Mouse (Mus musculus) erythroblast, embryonic 14.5 days (primary cell): Measurements from ENCODE around the gene Ngf. TPM values are rescaled to one million over a fixed set of nuclear protein-coding genes. Genes with fewer than 3 reads are reported as not detected.

ENCODE experiments used
- H3K27me3 ChIP-seq: 2 replicates; pipeline ENCODE4 v1.6.1; 2012; ENCODE audit warnings: inconsistent platforms; ENCODE audit not compliant: control insufficient read depth
- H3K36me3 ChIP-seq: 2 replicates; pipeline ENCODE4 v1.6.1; 2012; ENCODE audit warnings: mild to moderate bottlenecking, inconsistent platforms; ENCODE audit not compliant: control insufficient read depth
- H3K4me1 ChIP-seq: 2 replicates; pipeline ENCODE4 v1.6.1; 2012; ENCODE audit warnings: inconsistent platforms; ENCODE audit not compliant: control insufficient read depth
- H3K4me3 ChIP-seq: replicated peaks from 2 replicates; pipeline ENCODE3; 2012; ENCODE audit warnings: moderate library complexity, mild to moderate bottlenecking, inconsistent platforms
- H3K9me3 ChIP-seq: 2 replicates; pipeline ENCODE4 v1.6.1; 2012; ENCODE audit warnings: low read length, inconsistent platforms, mixed read lengths; ENCODE audit not compliant: control insufficient read depth
- GATA1 ChIP-seq: IDR thresholded peaks from 2 replicates; pipeline ENCODE4 v1.6.1; 2012; ENCODE audit warnings: low read length, inconsistent platforms, mixed read lengths
- TAL1 ChIP-seq: IDR thresholded peaks from 3 replicates; pipeline ENCODE4 v1.6.1; 2012; ENCODE audit warnings: low read length, inconsistent platforms, mixed read lengths
- polyA plus RNA-seq: library from polyadenylated mRNA; stranded (reverse); fragments of >175 nt; gene quantifications from 2 replicates; pipeline ENCODE4 v1.2.3, GENCODE M21; 2012

Gene Ngf
- polyA plus RNA-seq, 1 experiment = not detected

GRCm38 (mm10) chr3:102525856-102526255, 56.1 kb downstream of the Ngf start:
- no peaks in the 10 kb centered on the region for H3K36me3 ChIP-seq
- no peak overlapping the region for H3K4me3 ChIP-seq
- no peaks in the 10 kb centered on the region for H3K9me3 ChIP-seq
- no peak for TF ChIP-seq GATA1
- TF ChIP-seq TAL1 = no peak
- H3K27me3 ChIP-seq = no peaks in the 10 kb centered on the region
- H3K4me1 ChIP-seq = no peaks in the 10 kb centered on the region

GRCm38 (mm10) chr3:102526481-102526880, 56.8 kb downstream of the Ngf start:
- no peaks in the 10 kb centered on the region for H3K4me1 ChIP-seq
- TF ChIP-seq GATA1 (no peak), TAL1 (no peak)
- no peaks in the 10 kb centered on the region for H3K36me3 ChIP-seq
- H3K4me3 ChIP-seq = no peak overlapping the region
- H3K9me3 ChIP-seq = no peaks in the 10 kb centered on the region
- no peaks in the 10 kb centered on the region for H3K27me3 ChIP-seq

GRCm38 (mm10) chr3:102534744-102535143, 65.0 kb downstream of the Ngf start:
- TF ChIP-seq TAL1 = no peak
- TF ChIP-seq GATA1 = no peak
- no peaks in the 10 kb centered on the region for H3K27me3 ChIP-seq

GRCm38 (mm10) chr3:102543646-102544045, 73.9 kb downstream of the Ngf start:
- H3K27me3 ChIP-seq = no peaks in the 10 kb centered on the region
- H3K4me1 ChIP-seq = no peaks in the 10 kb centered on the region
- TF ChIP-seq GATA1 (no peak), TAL1 (no peak)
- H3K36me3 ChIP-seq = no peaks in the 10 kb centered on the region
- no peak overlapping the region for H3K4me3 ChIP-seq
- H3K9me3 ChIP-seq = peaks cover 5% of the 10 kb centered on the region; the same call in 1 of the 2 replicates

More at GRCm38 (mm10) chr3:102534744-102535143, 65.0 kb downstream of the Ngf start:
- H3K4me1 ChIP-seq = no peaks in the 10 kb centered on the region
- no peak overlapping the region for H3K4me3 ChIP-seq
- 0 out of 2 replicates have a peak, but pooled peaks cover 2% of the 10 kb centered on the region for H3K9me3 ChIP-seq
- H3K36me3 ChIP-seq = no peaks in the 10 kb centered on the region

- H3K4me1 ChIP-seq = no peaks in the 10 kb centered on the region
- H3K9me3 ChIP-seq = peaks cover 8% of the 10 kb centered on the region; the same call in 1 of the 2 replicates
- TF ChIP-seq TAL1 = no peak
- no peaks in the 10 kb centered on the region for H3K36me3 ChIP-seq
- no peak overlapping the region for H3K4me3 ChIP-seq
- no peaks in the 10 kb centered on the region for H3K27me3 ChIP-seq
These were observed 77.8 kb downstream of the Ngf start for GRCm38 (mm10) chr3:102547536-102547935.

GRCm38 (mm10) chr3:102553935-102554670, 84.4 kb downstream of the Ngf start:
- H3K4me1 ChIP-seq = no peaks in the 10 kb centered on the region
- TF ChIP-seq GATA1 (no peak), TAL1 (no peak)
- H3K4me3 ChIP-seq = no peak overlapping the region
- H3K9me3 ChIP-seq = peaks cover 3% of the 10 kb centered on the region; the same call in 1 of the 2 replicates
- no peaks in the 10 kb centered on the region for H3K36me3 ChIP-seq
- no peaks in the 10 kb centered on the region for H3K27me3 ChIP-seq

- H3K27me3 ChIP-seq = no peaks in the 10 kb centered on the region
These were observed 86.4 kb downstream of the Ngf start for GRCm38 (mm10) chr3:102556108-102556507.

GRCm38 (mm10) chr3:102556645-102557044, 86.9 kb downstream of the Ngf start:
- Histone ChIP-seq H3K36me3 (no peaks in the 10 kb centered on the region), H3K27me3 (no peaks in the 10 kb centered on the region), H3K9me3 (peaks cover 3% of the 10 kb centered on the region; the same call in 1 of the 2 replicates), H3K4me3 (no peak overlapping the region), H3K4me1 (no peaks in the 10 kb centered on the region)
- TF ChIP-seq GATA1 = no peak
- no peak for TF ChIP-seq TAL1

More at GRCm38 (mm10) chr3:102556108-102556507, 86.4 kb downstream of the Ngf start:
- H3K36me3 ChIP-seq = no peaks in the 10 kb centered on the region
- peaks cover 3% of the 10 kb centered on the region; the same call in 1 of the 2 replicates for H3K9me3 ChIP-seq
- TF ChIP-seq TAL1 (no peak), GATA1 (no peak)
- no peak overlapping the region for H3K4me3 ChIP-seq
- H3K4me1 ChIP-seq = no peaks in the 10 kb centered on the region
